Mouse (Mus musculus) G1E (cell line): ENCODE measurements around the gene Tuba1c. TPM values are rescaled to one million over a fixed set of nuclear protein-coding genes. Genes with fewer than 3 reads are reported as not detected.

Source experiments
- ATAC-seq: 2 replicates; pipeline ENCODE4 v1.8.0; 2016; ENCODE audit warnings: mild to moderate bottlenecking; ENCODE audit not compliant: insufficient number of reproducible peaks, poor library complexity, low FRiP score, severe bottlenecking; ENCODE audit errors: extremely low read depth
- DNase-seq: peaks from one replicate; pipeline ENCODE4 v3.0.0; 2012; ENCODE audit warnings: low spot score
- H3K27me3 ChIP-seq: 2 replicates; pipeline ENCODE4 v1.6.1; 2012; ENCODE audit warnings: mild to moderate bottlenecking, low read length, inconsistent platforms; ENCODE audit not compliant: insufficient read depth
- H3K36me3 ChIP-seq: replicated peaks from 2 replicates; pipeline ENCODE3; 2012; ENCODE audit warnings: mild to moderate bottlenecking, inconsistent platforms
- H3K4me1 ChIP-seq: 2 replicates; pipeline ENCODE4 v1.6.1; 2012; ENCODE audit warnings: low read depth, low read length, inconsistent platforms, mixed read lengths; ENCODE audit not compliant: insufficient read depth
- H3K4me3 ChIP-seq: 2 replicates; pipeline ENCODE4 v1.5.1; 2012; ENCODE audit warnings: low read depth, mild to moderate bottlenecking, inconsistent platforms, low read length, moderate library complexity, mixed read lengths
- H3K9me3 ChIP-seq: replicated peaks from 2 replicates; pipeline ENCODE4 v1.6.1; 2012; ENCODE audit warnings: inconsistent platforms
- CTCF ChIP-seq: IDR thresholded peaks from 2 replicates; pipeline ENCODE4 v1.5.1; 2012; ENCODE audit warnings: low read depth, low read length, inconsistent platforms, mixed read lengths
- GATA1 ChIP-seq: IDR thresholded peaks from 2 replicates; pipeline ENCODE4 v1.6.1; 2012; ENCODE audit warnings: borderline replicate concordance, low read length, inconsistent platforms, mixed read lengths
- GATA2 ChIP-seq: IDR thresholded peaks from 2 replicates; pipeline ENCODE4 v1.6.1; 2012; ENCODE audit warnings: low read depth, low read length, inconsistent platforms, borderline replicate concordance
- POLR2AphosphoS5 ChIP-seq: IDR thresholded peaks from 2 replicates; pipeline ENCODE4 v1.6.1; 2012; ENCODE audit warnings: low read depth, low read length, inconsistent platforms; ENCODE audit not compliant: insufficient replicate concordance
- TAL1 ChIP-seq: conservative IDR thresholded peaks from 2 replicates; pipeline ENCODE4 v1.6.1; 2012; ENCODE audit warnings: low read depth, low read length, inconsistent platforms, mixed read lengths
- polyA plus RNA-seq: library from polyadenylated mRNA; stranded (reverse); fragments of >175 nt; gene quantifications from 2 replicates; pipeline ENCODE4 v1.2.3, GENCODE M21; 2012
- total RNA-seq, 2 experiments: library from RNA; stranded (forward) in 1 of 2; stranded (reverse) in 1 of 2; fragments of 200-1000 nt in 1 of 2; fragments of >200 nt in 1 of 2; fragmentation: Nextera tagmentation in 1 of 2; gene quantifications; 2 replicates each; pipeline ENCODE4 v1.2.3; 2014 to 2017

The Tuba1c gene
- total and polyA plus RNA-seq, 3 experiments = 72.7 to 856 (median 252) TPM

DNA sequence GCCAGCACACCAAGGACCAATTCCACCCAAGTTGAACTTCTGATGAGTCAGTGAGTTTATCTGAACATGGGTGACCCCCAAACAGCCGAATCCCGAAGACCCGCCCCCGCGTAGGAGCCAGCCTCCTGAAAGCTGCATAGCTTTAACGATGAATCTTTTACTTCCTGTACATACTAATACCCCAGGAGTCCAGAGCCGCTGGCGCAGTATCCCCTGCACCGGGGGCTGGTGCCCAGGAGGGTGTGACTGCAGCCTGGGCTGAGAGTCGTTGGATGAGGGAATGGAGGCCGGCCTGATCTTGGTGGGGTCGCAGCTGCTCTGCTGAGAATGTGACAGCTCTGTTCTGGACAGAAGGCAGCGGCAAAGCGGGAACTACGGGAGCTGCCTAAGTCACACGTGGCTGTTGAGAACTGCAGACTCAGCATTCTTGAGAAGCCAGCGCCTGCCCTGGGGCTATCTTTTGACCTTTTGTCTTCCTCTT, 28.2 kb upstream of the Tuba1c start:
- Histone ChIP-seq H3K4me3 (no peak overlapping the region), H3K9me3 (no peaks in the 10 kb centered on the region), H3K36me3 (no peaks in the 10 kb centered on the region), H3K27me3 (peaks cover 30% of the 10 kb centered on the region), H3K4me1 (peaks cover 10% of the 10 kb centered on the region)
- DNase-seq (no peak), ATAC-seq (no peak)
- TF ChIP-seq GATA1 (no peak), POLR2AphosphoS5 (no peak), TAL1 (no peak), CTCF (no peak), GATA2 (no peak)

DNA sequence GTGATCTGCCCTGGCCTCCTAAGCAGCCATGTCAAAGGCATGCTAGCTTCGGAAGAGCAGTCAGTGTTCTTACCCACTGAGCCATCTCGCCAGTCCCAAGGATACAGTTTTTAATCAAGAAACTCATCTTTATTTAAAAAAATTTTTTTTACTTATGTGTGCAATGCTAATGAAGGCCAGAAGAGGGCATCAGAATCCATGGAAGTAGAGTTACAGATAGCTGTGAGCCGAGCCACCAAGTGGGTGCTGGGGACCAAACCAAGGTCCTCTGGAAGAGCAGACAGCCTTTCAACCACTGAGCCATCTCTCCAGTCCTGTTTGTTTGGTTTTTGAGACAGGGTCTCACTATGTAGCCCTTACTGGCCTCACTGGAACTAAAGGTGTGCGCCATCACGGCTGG, 26.1 kb upstream of the Tuba1c start:
- Histone ChIP-seq H3K27me3 (peaks cover 26% of the 10 kb centered on the region), H3K36me3 (no peaks in the 10 kb centered on the region), H3K9me3 (no peaks in the 10 kb centered on the region), H3K4me3 (no peak overlapping the region), H3K4me1 (peaks cover 5% of the 10 kb centered on the region)
- DNase-seq (no peak), ATAC-seq (no peak)
- TF ChIP-seq TAL1 (no peak), GATA2 (no peak)

DNA sequence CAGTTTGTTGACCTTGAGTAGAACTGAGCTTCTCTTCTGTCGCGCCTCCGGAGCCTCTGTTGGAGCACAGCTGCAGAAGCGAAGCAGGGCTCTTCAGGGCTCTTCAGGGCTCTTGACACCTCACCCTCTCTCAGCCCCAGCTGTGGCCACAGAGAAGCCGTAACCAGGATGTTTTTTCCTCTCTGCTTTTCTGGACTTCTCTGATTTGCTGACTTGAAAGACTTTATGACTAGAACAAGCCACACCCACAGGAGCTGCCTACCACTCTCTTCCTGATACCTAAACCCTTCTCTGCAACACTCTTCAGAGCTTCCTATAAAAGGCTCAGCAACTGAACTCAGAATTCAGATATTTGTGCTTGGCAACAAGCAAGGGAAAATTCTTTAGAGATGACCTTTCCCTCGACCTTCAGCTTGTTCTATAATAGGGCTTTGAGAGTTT, 20.9 kb upstream of the Tuba1c start:
- H3K9me3 ChIP-seq = no peaks in the 10 kb centered on the region
- DNase-seq (no peak), ATAC-seq (no peak)
- H3K36me3 ChIP-seq = no peaks in the 10 kb centered on the region
- TF ChIP-seq CTCF = no peak
- H3K4me1 ChIP-seq = no peaks in the 10 kb centered on the region
- no peak overlapping the region for H3K4me3 ChIP-seq
- peaks cover 13% of the 10 kb centered on the region for H3K27me3 ChIP-seq

DNA sequence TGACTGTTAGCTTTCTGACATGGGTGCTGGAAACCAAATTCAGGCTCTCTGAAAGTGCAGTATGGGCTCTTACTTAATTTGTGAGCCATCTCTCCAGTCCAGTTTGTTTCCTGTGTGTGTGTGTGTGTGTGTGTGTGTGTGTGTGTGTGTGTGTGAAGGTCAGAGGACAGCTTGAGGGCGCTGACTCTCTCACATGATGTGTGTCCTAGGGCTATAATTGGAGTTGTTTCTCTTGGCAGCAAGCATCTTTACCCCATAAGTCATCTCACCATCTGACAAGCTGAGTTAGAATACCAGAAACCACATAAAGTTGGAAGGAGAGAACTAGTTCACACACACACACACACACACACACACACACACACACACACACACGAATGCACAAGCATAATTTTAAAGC, 18.8 kb upstream of the Tuba1c start:
- Histone ChIP-seq H3K4me1 (no peaks in the 10 kb centered on the region), H3K4me3 (no peak overlapping the region), H3K36me3 (no peaks in the 10 kb centered on the region), H3K27me3 (peaks cover 19% of the 10 kb centered on the region), H3K9me3 (no peaks in the 10 kb centered on the region)
- no peak for DNase-seq
- TF ChIP-seq GATA2 (no peak), POLR2AphosphoS5 (no peak), CTCF (no peak), GATA1 (no peak), TAL1 (no peak)
- no peak for ATAC-seq

DNA sequence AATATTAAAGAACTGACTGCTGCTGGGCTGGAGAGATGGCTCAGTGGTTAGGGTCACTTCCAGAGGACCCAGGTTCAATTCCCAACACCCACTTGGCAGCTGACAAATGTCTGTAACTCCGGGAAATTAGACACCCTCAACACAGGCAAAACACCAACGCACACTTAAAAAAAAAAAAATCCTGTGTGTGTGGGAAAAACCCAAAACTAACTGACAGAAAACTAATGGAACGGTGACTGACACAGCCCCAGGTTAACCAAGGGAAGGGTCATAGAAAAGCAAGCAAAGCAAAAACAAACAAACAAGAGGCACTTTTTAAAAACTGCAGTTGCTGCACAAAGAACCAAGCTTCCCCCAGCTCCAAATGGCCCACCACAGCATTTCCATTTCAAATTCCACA, 17.7 kb upstream of the Tuba1c start:
- peaks cover 16% of the 10 kb centered on the region for H3K27me3 ChIP-seq
- DNase-seq (no peak), ATAC-seq (no peak)
- H3K9me3 ChIP-seq = no peaks in the 10 kb centered on the region
- TF ChIP-seq GATA2 (no peak), POLR2AphosphoS5 (no peak), CTCF (no peak), TAL1 (no peak), GATA1 (no peak)
- no peak overlapping the region for H3K4me3 ChIP-seq
- H3K4me1 ChIP-seq = no peaks in the 10 kb centered on the region
- no peaks in the 10 kb centered on the region for H3K36me3 ChIP-seq

DNA sequence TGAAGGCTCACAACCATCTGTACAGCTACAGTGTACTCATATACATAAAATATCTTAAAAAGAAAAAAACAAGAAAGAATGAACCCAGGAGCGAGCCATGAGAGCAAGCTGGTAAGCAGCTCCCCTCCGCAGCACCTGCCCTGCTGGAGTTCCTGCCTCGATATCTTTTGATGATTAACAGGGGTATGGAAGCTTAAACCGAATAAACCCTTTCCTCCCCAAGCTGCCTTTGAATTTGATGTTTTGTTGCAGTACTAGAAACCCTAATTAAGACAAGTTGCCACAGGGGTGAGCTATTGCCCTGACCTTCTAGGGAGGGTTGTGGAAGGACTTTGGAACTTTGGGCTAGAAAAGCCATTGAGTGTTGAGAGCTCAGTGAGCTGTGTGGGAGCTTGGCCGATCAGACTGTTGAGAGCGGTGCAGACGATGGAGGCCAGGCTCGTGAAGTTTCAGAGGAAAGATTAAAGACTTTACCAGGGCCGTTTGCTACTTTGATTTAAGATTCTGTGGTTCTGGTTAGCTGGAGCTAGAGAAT, 15.1 kb upstream of the Tuba1c start:
- ATAC-seq = no peak
- H3K36me3 ChIP-seq = no peaks in the 10 kb centered on the region
- no peaks in the 10 kb centered on the region for H3K4me1 ChIP-seq
- DNase-seq = no peak
- peaks cover 26% of the 10 kb centered on the region for H3K27me3 ChIP-seq
- TF ChIP-seq GATA2 = no peak
- H3K9me3 ChIP-seq = no peaks in the 10 kb centered on the region
- no peak overlapping the region for H3K4me3 ChIP-seq

DNA sequence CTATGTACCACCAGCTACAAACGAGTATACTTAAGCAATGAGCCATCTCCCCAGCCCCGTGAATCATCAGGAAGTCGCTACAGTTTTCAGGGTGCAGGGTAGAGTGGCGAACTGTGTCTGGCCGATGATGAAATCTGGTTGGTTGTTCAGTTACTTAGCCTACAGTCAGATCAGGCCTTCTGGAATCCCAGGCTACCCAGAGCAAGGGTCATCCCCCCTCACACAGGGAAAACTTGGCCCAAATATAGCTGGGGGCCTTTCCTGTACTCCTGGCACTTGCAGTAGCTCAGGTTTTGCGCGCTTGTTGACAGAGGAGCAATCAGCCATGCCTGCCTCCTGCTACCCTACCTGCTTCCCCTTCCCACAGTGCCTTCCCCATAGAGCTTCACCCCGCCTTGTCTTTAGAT, 12.3 kb upstream of the Tuba1c start:
- Histone ChIP-seq H3K27me3 (peaks cover 24% of the 10 kb centered on the region), H3K4me3 (no peak overlapping the region), H3K4me1 (no peaks in the 10 kb centered on the region), H3K36me3 (no peaks in the 10 kb centered on the region), H3K9me3 (0 out of 2 replicates have a peak, but pooled peaks cover 2% of the 10 kb centered on the region)
- no peak for DNase-seq
- no peak for ATAC-seq
- TF ChIP-seq POLR2AphosphoS5 = no peak
- no peak for TF ChIP-seq TAL1
- no peak for TF ChIP-seq GATA2
- TF ChIP-seq CTCF = no peak
- no peak for TF ChIP-seq GATA1
